Mouse (Mus musculus) heart, embryonic 14.5 days (tissue): ENCODE data around the gene Cavin3. TPM values are rescaled to one million over a fixed set of nuclear protein-coding genes. Genes with fewer than 3 reads are reported as not detected.
A peak's percentile ranks its signal among the peaks of the same experiment; 100 is the strongest.

Experiments
- ATAC-seq: fragments of 200-750 bp; cut with Nextera tagmentation; 2 replicates; pipeline ENCODE4 v1.8.0; 2017; ENCODE audit warnings: low read depth, moderate TSS enrichment; ENCODE audit not compliant: insufficient number of reproducible peaks, insufficient read depth, low FRiP score
- H3K27ac ChIP-seq, 2 experiments: fragments of 200-500 bp in 1 of 2; fragments of 300-500 bp in 1 of 2; sonication (generic) in 1 of 2; replicated peaks in 1 of 2; 2 replicates each; pipeline ENCODE4 v1.5.1; 2012 to 2014; ENCODE audit warnings: low read depth in 2 of 2, low read length in 2 of 2, control low read depth in 1 of 2, mild to moderate bottlenecking in 1 of 2, mixed read lengths in 1 of 2; ENCODE audit not compliant: control insufficient read depth in 1 of 2, insufficient read depth in 1 of 2
- H3K27me3 ChIP-seq: fragments of 300-500 bp; sonication (generic); 2 replicates; pipeline ENCODE4 v1.6.1; 2014; ENCODE audit warnings: mild to moderate bottlenecking, low read length, control low read depth; ENCODE audit not compliant: control insufficient read depth, insufficient read depth
- H3K36me3 ChIP-seq: fragments of 300-500 bp; sonication (generic); 2 replicates; pipeline ENCODE4 v1.6.1; 2014; ENCODE audit warnings: mild to moderate bottlenecking, control low read depth, low read length, mixed read lengths; ENCODE audit not compliant: control insufficient read depth, insufficient read depth
- H3K4me1 ChIP-seq, 2 experiments: fragments of 200-500 bp in 1 of 2; fragments of 300-500 bp in 1 of 2; sonication (generic) in 1 of 2; 2 replicates each; pipeline ENCODE4 v1.6.1; 2012 to 2014; ENCODE audit warnings: low read length in 2 of 2, control low read depth in 1 of 2, mixed read lengths in 1 of 2; ENCODE audit not compliant: control insufficient read depth in 2 of 2, insufficient read depth in 2 of 2
- H3K4me2 ChIP-seq: fragments of 300-500 bp; sonication (generic); 2 replicates; pipeline ENCODE4 v1.6.1; 2014; ENCODE audit warnings: mild to moderate bottlenecking, low read length
- H3K4me3 ChIP-seq, 2 experiments: fragments of 200-500 bp in 1 of 2; fragments of 300-500 bp in 1 of 2; sonication (generic) in 1 of 2; 2 replicates each; pipeline ENCODE4 v1.5.1; 2012 to 2014; ENCODE audit warnings: low read length in 2 of 2, mild to moderate bottlenecking in 2 of 2, control low read depth in 1 of 2, low read depth in 1 of 2, moderate library complexity in 1 of 2; ENCODE audit not compliant: control insufficient read depth in 1 of 2, insufficient read depth in 1 of 2
- H3K9ac ChIP-seq: fragments of 300-500 bp; sonication (generic); 2 replicates; pipeline ENCODE4 v1.6.1; 2014; ENCODE audit warnings: mild to moderate bottlenecking, low read length
- H3K9me3 ChIP-seq: fragments of 300-500 bp; sonication (generic); 2 replicates; pipeline ENCODE4 v1.6.1; 2016; ENCODE audit warnings: low read length, control low read depth; ENCODE audit not compliant: control insufficient read depth
- WGBS: fragments of 180-500 bp; shearing (Covaris S2); extraction: QIAGEN DNeasy Blood & Tissue Kit; methylation state at CpG from one replicate; pipeline ENCODE4 v1.1.7; 2014; 5-methylcytosine and 5-hydroxymethylcytosine counted together
- polyA plus RNA-seq: library from polyadenylated mRNA; unstranded; fragments of >200 nt; fragmentation: Nextera tagmentation; extraction: Ambion mirVana; gene quantifications from 2 replicates; pipeline ENCODE4 v1.2.1, GENCODE M21; 2014

Cavin3 gene
- polyA plus RNA-seq, 1 experiment from 2014 or later = 99.0 TPM

GRCm38 (mm10) chr7:105516669-105517360, 34.7 kb upstream of the Cavin3 start:
- Histone ChIP-seq H3K4me1 (peaks cover 3 to 8% of the 10 kb centered on the region in 2 experiments; a peak in 2 of 4 replicates), H3K4me3 (no peak overlapping the region), H3K9ac (no peak overlapping the region), H3K27ac (no peak overlapping the region), H3K27me3 (no peaks in the 10 kb centered on the region), H3K9me3 (no peaks in the 10 kb centered on the region), H3K36me3 (no peaks in the 10 kb centered on the region), H3K4me2 (no peak overlapping the region)
- 39% methylated on average over 9 of the region's 9 CpGs for WGBS
- ATAC-seq = no peak

GRCm38 (mm10) chr7:105515178-105515577, 33.1 kb upstream of the Cavin3 start:
- no peak overlapping the region for H3K9ac ChIP-seq
- peaks cover 2 to 8% of the 10 kb centered on the region in 2 experiments; a peak in 2 of 4 replicates for H3K4me1 ChIP-seq
- ATAC-seq = no peak
- H3K36me3 ChIP-seq = no peaks in the 10 kb centered on the region
- H3K27ac ChIP-seq = no peak overlapping the region
- no peak overlapping the region for H3K4me3 ChIP-seq
- H3K9me3 ChIP-seq = no peaks in the 10 kb centered on the region
- H3K4me2 ChIP-seq = no peak overlapping the region
- 8% methylated on average over 5 of the region's 5 CpGs for WGBS
- no peaks in the 10 kb centered on the region for H3K27me3 ChIP-seq

GRCm38 (mm10) chr7:105514561-105514960, 32.5 kb upstream of the Cavin3 start:
- Histone ChIP-seq H3K4me3 (no peak overlapping the region), H3K4me1 (0 out of 4 replicates have a peak, but pooled peaks cover 0 to 9% of the 10 kb centered on the region in 2 experiments), H3K4me2 (no peak overlapping the region), H3K27ac (no peak overlapping the region), H3K9ac (no peak overlapping the region), H3K36me3 (no peaks in the 10 kb centered on the region), H3K9me3 (no peaks in the 10 kb centered on the region), H3K27me3 (no peaks in the 10 kb centered on the region)
- no peak for ATAC-seq
- WGBS = 56% methylated on average over 5 of the region's 5 CpGs

- 0 out of 4 replicates have a peak, but pooled peaks cover 0 to 9% of the 10 kb centered on the region in 2 experiments for H3K4me1 ChIP-seq
- no peak for ATAC-seq
- no peaks in the 10 kb centered on the region for H3K36me3 ChIP-seq
- H3K4me3 ChIP-seq = no peak overlapping the region
- H3K9ac ChIP-seq = no peak overlapping the region
- no peaks in the 10 kb centered on the region for H3K27me3 ChIP-seq
- 46% methylated on average over 5 of the region's 5 CpGs for WGBS
- no peaks in the 10 kb centered on the region for H3K9me3 ChIP-seq
- no peak overlapping the region for H3K4me2 ChIP-seq
- no peak overlapping the region for H3K27ac ChIP-seq
These were observed 31.8 kb upstream of the Cavin3 start for GRCm38 (mm10) chr7:105513845-105514291.

- Histone ChIP-seq H3K36me3 (no peaks in the 10 kb centered on the region), H3K4me3 (no peak overlapping the region), H3K9ac (no peak overlapping the region), H3K27ac (peak overlapping the region in 1 of 2 experiments; percentile 46; a peak in 2 of 4 replicates), H3K27me3 (no peaks in the 10 kb centered on the region), H3K4me2 (no peak overlapping the region), H3K4me1 (peaks cover 3 to 14% of the 10 kb centered on the region in 2 experiments; a peak in 2 of 4 replicates), H3K9me3 (no peaks in the 10 kb centered on the region)
- no peak for ATAC-seq
- WGBS = 28% methylated on average over 5 of the region's 5 CpGs
These were observed 28.0 kb upstream of the Cavin3 start for GRCm38 (mm10) chr7:105510143-105510542.

- H3K4me2 ChIP-seq = no peak overlapping the region
- H3K4me1 ChIP-seq = peaks cover 3 to 14% of the 10 kb centered on the region in 2 experiments; a peak in 2 of 4 replicates
- no peaks in the 10 kb centered on the region for H3K36me3 ChIP-seq
- H3K9ac ChIP-seq = no peak overlapping the region
- no peaks in the 10 kb centered on the region for H3K9me3 ChIP-seq
- H3K27me3 ChIP-seq = no peaks in the 10 kb centered on the region
- ATAC-seq = no peak
- H3K4me3 ChIP-seq = no peak overlapping the region
- 40% methylated on average over 4 of the region's 4 CpGs for WGBS
- H3K27ac ChIP-seq = peak overlapping the region; percentile 12 to 52; a peak in 3 of 4 replicates
These were observed 25.2 kb upstream of the Cavin3 start for GRCm38 (mm10) chr7:105507257-105507656.

GRCm38 (mm10) chr7:105501984-105502383, 19.9 kb upstream of the Cavin3 start:
- Histone ChIP-seq H3K4me3 (no peak overlapping the region), H3K36me3 (no peaks in the 10 kb centered on the region), H3K27ac (no peak overlapping the region), H3K4me2 (no peak overlapping the region), H3K9ac (no peak overlapping the region), H3K9me3 (no peaks in the 10 kb centered on the region), H3K27me3 (no peaks in the 10 kb centered on the region), H3K4me1 (peaks cover 0 to 1% of the 10 kb centered on the region in 2 experiments; a peak in 1 of 4 replicates)
- ATAC-seq = no peak
- 75% methylated on average over 4 of the region's 4 CpGs for WGBS
